Mouse (Mus musculus): Measurements from ENCODE around the gene Xpc. TPM values are rescaled to one million over a fixed set of nuclear protein-coding genes. Genes with fewer than 3 reads are reported as not detected.
A peak's percentile ranks its signal among the peaks of the same experiment; 100 is the strongest.
"Not testable (repeated sequence)": the region's sequence is repeated elsewhere in the genome, so short reads cannot be mapped to it uniquely, and the experiment has no call there.

Xpc gene
- total RNA-seq, 2 experiments from 2014 or later: 11.8 to 13.0 TPM

GRCm38 (mm10) chr6:91472868-91473804 lies 42.6 kb downstream of the Xpc start, which contains the start of the genes Chchd4 and Tmem43:
TSS of gene Chchd4 (minus strand) at chr6:91473546.
TSS of gene Tmem43 (plus strand) at chr6:91473703.
- DNase-seq (ENCODE audit: low spot score in 2 of 2): peak; percentile 98 to 99

GRCm38 (mm10) chr6:91472319-91472718 lies 43.4 kb downstream of the Xpc start:
- DNase-seq (ENCODE audit: low spot score in 2 of 2): no peak

GRCm38 (mm10) chr6:91471427-91471826 lies 44.3 kb downstream of the Xpc start:
- DNase-seq (ENCODE audit: low spot score in 2 of 2): not testable (repeated sequence)

- no peak for DNase-seq (ENCODE audit: low spot score in 2 of 2)
Measured at GRCm38 (mm10) chr6:91470712-91471111, 45.0 kb downstream of the Xpc start.

- no peak for DNase-seq (ENCODE audit: low spot score in 2 of 2)
Measured at GRCm38 (mm10) chr6:91467106-91467505, 48.6 kb downstream of the Xpc start.

GRCm38 (mm10) chr6:91465756-91466155 lies 49.9 kb downstream of the Xpc start:
- DNase-seq (ENCODE audit: low spot score in 2 of 2): no peak

- DNase-seq (ENCODE audit: low spot score in 2 of 2): no peak
Measured at GRCm38 (mm10) chr6:91459471-91459870, 56.2 kb downstream of the Xpc start.

- DNase-seq (ENCODE audit: low spot score in 2 of 2): no peak
Measured at GRCm38 (mm10) chr6:91454546-91454945, 61.1 kb downstream of the Xpc start.

- no peak for DNase-seq (ENCODE audit: low spot score in 2 of 2)
Measured at GRCm38 (mm10) chr6:91452056-91452455, 63.6 kb downstream of the Xpc start.

GRCm38 (mm10) chr6:91449472-91450225 lies 66.0 kb downstream of the Xpc start:
- DNase-seq (ENCODE audit: low spot score in 2 of 2): no peak

- DNase-seq (ENCODE audit: low spot score in 2 of 2): no peak
Measured at GRCm38 (mm10) chr6:91445316-91445715, 70.4 kb downstream of the Xpc start.

GRCm38 (mm10) chr6:91441145-91441662 lies 74.5 kb downstream of the Xpc start:
- no peak for DNase-seq (ENCODE audit: low spot score in 2 of 2)

GRCm38 (mm10) chr6:91440474-91441144 lies 75.1 kb downstream of the Xpc start:
- peak; percentile 97 to 98 for DNase-seq (ENCODE audit: low spot score in 2 of 2)

Other genes starting within 250 kb of the Xpc start
- gene Wnt7a, start 104.5 kb downstream of the Xpc start, total RNA-seq (2021): 10 to 100 TPM; 18.5 to 31.0 TPM
- gene Chchd4, start 42.3 kb downstream of the Xpc start, total RNA-seq (2021): 10 to 100 TPM; 17.5 to 17.6 TPM
- 10 to 100 TPM; 25.3 to 27.3 TPM for gene Tmem43, start 42.2 kb downstream of the Xpc start, total RNA-seq (2021)
- 10 to 100 TPM; 39.5 to 41.7 TPM for gene Lsm3, start within 50 bp of the Xpc start, total RNA-seq (2021)
- 100 to 1,000 TPM; 149 to 151 TPM for gene Slc6a6, start 168.2 kb upstream of the Xpc start, total RNA-seq (2021)

All from layer of hippocampus, postnatal 14 days (tissue).